Mouse (Mus musculus) CH12.LX (cell line): ENCODE data around the gene Lcn9.

ENCODE experiments used
- BHLHE40 ChIP-seq: IDR thresholded peaks from 2 replicates; pipeline ENCODE4 v1.6.1; 2011; ENCODE audit warnings: mild to moderate bottlenecking, low read depth, low read length, improper control_type of control experiment
- CTCF ChIP-seq, 2 experiments: IDR thresholded peaks in 1 of 2; conservative IDR thresholded peaks in 1 of 2; 2 replicates each; pipeline ENCODE4 v1.5.1; 2011 to 2012; ENCODE audit warnings: low read depth in 2 of 2, low read length in 2 of 2, improper control_type of control experiment in 1 of 2, inconsistent platforms in 1 of 2, mild to moderate bottlenecking in 1 of 2, moderate library complexity in 1 of 2
- JUND ChIP-seq: conservative IDR thresholded peaks from 2 replicates; pipeline ENCODE4 v1.6.1; 2011; ENCODE audit warnings: low read depth, low read length, improper control_type of control experiment
- MEF2A ChIP-seq: IDR thresholded peaks from 2 replicates; pipeline ENCODE4 v1.6.1; 2014; ENCODE audit warnings: low read depth, mild to moderate bottlenecking, inconsistent platforms, low read length, improper control_type of control experiment, borderline replicate concordance
- PAX5 ChIP-seq: IDR thresholded peaks from 2 replicates; pipeline ENCODE4 v1.6.1; 2012; ENCODE audit warnings: low read length, inconsistent platforms, mixed read lengths
- POLR2A ChIP-seq: IDR thresholded peaks from 2 replicates; pipeline ENCODE4 v1.6.1; 2011; ENCODE audit warnings: low read depth, mild to moderate bottlenecking, improper control_type of control experiment, low read length
- USF1 ChIP-seq: IDR thresholded peaks from 2 replicates; pipeline ENCODE4 v1.6.1; 2014; ENCODE audit warnings: low read depth, mild to moderate bottlenecking, inconsistent platforms, low read length, improper control_type of control experiment

DNA sequence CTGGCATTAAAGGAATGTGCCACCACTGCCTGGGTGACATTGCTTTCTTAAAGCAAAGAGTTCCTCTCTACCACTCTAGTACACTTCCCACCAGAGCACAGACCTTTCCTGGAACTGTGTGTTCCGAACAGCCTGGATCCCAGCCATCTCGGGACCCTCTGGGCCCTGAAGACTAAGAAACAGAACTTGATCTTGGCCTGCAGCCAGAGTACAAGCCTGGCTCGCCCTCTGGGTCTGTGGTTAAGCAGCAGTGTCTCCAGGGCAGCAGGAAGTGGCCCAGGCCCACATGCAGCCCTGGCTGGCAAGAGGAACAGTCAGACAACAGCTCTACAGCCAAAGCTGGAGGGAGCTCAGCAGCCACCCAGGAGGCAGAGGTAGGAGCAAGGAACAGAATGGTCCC lies 29.7 kb downstream of the Lcn9 start:
- TF ChIP-seq MEF2A (no peak), USF1 (no peak), CTCF (conservative IDR thresholded peaks at IDR 0.05 in 1 of 2, IDR thresholded peaks at IDR 0.05 in 1 of 2; ENCODE audit: low read depth in 2 of 2, low read length in 2 of 2) (no peak), BHLHE40 (no peak), PAX5 (no peak), POLR2A (no peak), JUND (no peak)
